Mouse (Mus musculus) cerebellum, adult 2 months (tissue): ENCODE measurements at regions not wholly inside any gene's neighbourhood (a gene's known extent, or its start where the extent isn't known, plus 50 kb on each side); places are given as distances from the start of the nearest gene placed in this dataset.

Experiments
- DNase-seq, 2 experiments: peaks; one replicate each; pipeline ENCODE4 v3.0.0; 2021
- H3K27ac ChIP-seq: fragments of 200-500 bp; 2 replicates; pipeline ENCODE4 v1.5.1; 2012; ENCODE audit warnings: low read length, control low read depth, inconsistent platforms; ENCODE audit not compliant: insufficient read depth
- H3K27me3 ChIP-seq: fragments of 200-500 bp; 2 replicates; pipeline ENCODE4 v1.6.1; 2012; ENCODE audit warnings: inconsistent platforms, mild to moderate bottlenecking, low read length, moderate library complexity; ENCODE audit not compliant: control insufficient read depth, insufficient read depth
- H3K4me1 ChIP-seq: fragments of 200-500 bp; 2 replicates; pipeline ENCODE4 v1.6.1; 2011; ENCODE audit warnings: low read length; ENCODE audit not compliant: control insufficient read depth, insufficient read depth
- H3K4me3 ChIP-seq: fragments of 200-500 bp; replicated peaks from 2 replicates; pipeline ENCODE3; 2011; ENCODE audit warnings: mild to moderate bottlenecking, low read depth, low read length, control low read depth; ENCODE audit not compliant: insufficient read depth
- CTCF ChIP-seq: fragments of 200-500 bp; IDR thresholded peaks from 2 replicates; pipeline ENCODE4 v1.5.1; 2011; ENCODE audit warnings: low read depth, mild to moderate bottlenecking, control low read depth, low read length, moderate library complexity, borderline replicate concordance; ENCODE audit not compliant: insufficient read depth
- POLR2A ChIP-seq: fragments of 200-500 bp; IDR thresholded peaks from 2 replicates; pipeline ENCODE4 v1.6.1; 2011; ENCODE audit warnings: low read length, control low read depth, borderline replicate concordance; ENCODE audit not compliant: insufficient read depth
- WGBS: fragments of 180-500 bp; shearing (Covaris S2); methylation state at CpG from one replicate; pipeline ENCODE4 v1.1.7; 2018; 5-methylcytosine and 5-hydroxymethylcytosine counted together

DNA sequence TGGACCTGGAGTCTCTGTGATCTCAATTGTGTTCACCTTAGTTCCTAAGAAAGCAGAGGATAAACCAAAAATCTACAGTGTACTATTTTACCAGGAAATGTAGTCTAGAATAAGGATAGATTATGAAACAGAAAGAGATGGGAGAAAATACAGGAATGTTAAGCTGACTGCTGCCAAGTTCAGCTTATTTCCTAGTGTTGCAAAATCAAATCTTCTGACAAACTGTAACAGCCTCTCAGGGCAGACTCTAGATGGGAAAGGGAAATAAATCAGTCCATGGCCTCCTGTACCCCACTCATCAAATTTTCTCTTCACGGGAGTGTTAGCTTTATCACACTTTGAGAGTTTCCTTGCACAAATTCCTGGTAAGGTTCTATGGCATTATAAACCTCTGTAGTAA, 166.1 kb downstream of the Fzd1 start:
- Histone ChIP-seq H3K4me3 (no peak overlapping the region), H3K4me1 (no peaks in the 10 kb centered on the region), H3K27ac (no peak overlapping the region), H3K27me3 (no peaks in the 10 kb centered on the region)
- DNase-seq = no peak
- WGBS = 84% methylated on average over 1 of the region's 1 CpGs
- TF ChIP-seq CTCF = no peak
- TF ChIP-seq POLR2A = no peak

GRCm38 (mm10) chr5:4582702-4583475, 174.9 kb downstream of the Fzd1 start:
- TF ChIP-seq POLR2A (no peak), CTCF (no peak)
- no peak overlapping the region for H3K4me3 ChIP-seq
- DNase-seq = no peak
- H3K27ac ChIP-seq = no peak overlapping the region
- WGBS = 77% methylated on average over 1 of the region's 1 CpGs
- no peaks in the 10 kb centered on the region for H3K4me1 ChIP-seq
- no peaks in the 10 kb centered on the region for H3K27me3 ChIP-seq

- H3K4me1 ChIP-seq = no peaks in the 10 kb centered on the region
- no peak overlapping the region for H3K4me3 ChIP-seq
- no peaks in the 10 kb centered on the region for H3K27me3 ChIP-seq
- WGBS = 92% methylated on average over 8 of the region's 8 CpGs
- DNase-seq = no peak
- TF ChIP-seq POLR2A (no peak), CTCF (no peak)
- no peak overlapping the region for H3K27ac ChIP-seq
Measured at GRCm38 (mm10) chr5:4580185-4580839, 177.5 kb downstream of the Fzd1 start.

DNA sequence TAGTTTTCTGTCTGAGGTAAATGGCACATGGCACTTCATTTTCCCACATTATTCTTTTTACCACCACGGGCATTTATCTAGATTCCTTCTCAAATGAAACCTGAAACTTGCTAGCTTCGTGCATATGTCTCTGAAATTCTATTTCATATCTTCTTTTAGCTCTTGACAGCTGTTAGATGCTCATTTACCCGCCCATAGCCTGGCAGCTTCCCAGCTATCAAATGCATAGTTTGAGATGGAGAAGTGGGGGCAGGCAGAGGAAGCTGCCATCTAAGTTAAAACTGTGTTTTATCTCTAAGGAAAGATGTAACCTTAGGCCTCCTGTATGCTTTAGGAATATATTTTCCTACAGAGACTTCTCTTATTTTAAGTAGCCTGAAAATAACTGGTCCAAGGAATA, 179.0 kb downstream of the Fzd1 start:
- TF ChIP-seq POLR2A (no peak), CTCF (no peak)
- no peaks in the 10 kb centered on the region for H3K4me1 ChIP-seq
- no peaks in the 10 kb centered on the region for H3K27me3 ChIP-seq
- 49% methylated on average over 3 of the region's 3 CpGs for WGBS
- no peak overlapping the region for H3K4me3 ChIP-seq
- no peak overlapping the region for H3K27ac ChIP-seq
- DNase-seq = no peak

DNA sequence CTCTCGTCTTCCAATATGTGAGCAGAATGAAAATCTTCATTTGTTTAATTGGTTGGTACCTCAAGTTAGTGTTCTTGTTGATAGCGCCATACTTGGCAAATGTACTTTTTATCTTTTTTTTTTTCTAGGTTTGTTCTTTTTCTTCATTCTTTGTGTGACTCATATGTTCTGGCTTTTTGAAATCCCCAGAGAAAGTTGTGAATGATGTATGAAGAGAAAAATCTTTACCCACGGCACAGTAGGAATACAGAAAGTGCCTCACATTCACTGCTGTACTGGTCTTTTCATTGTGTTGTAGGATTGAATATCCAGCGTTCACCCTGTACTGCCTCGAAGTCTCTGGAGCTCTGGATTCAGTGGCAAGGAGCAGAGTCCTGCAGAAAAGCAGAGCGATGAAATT, 180.7 kb downstream of the Fzd1 start:
- H3K4me3 ChIP-seq = no peak overlapping the region
- no peak overlapping the region for H3K27ac ChIP-seq
- no peaks in the 10 kb centered on the region for H3K4me1 ChIP-seq
- TF ChIP-seq POLR2A = no peak
- no peak for TF ChIP-seq CTCF
- WGBS = 92% methylated on average over 6 of the region's 6 CpGs
- DNase-seq = no peak
- H3K27me3 ChIP-seq = no peaks in the 10 kb centered on the region

- no peak for TF ChIP-seq CTCF
- no peak for TF ChIP-seq POLR2A
- Histone ChIP-seq H3K4me3 (no peak overlapping the region), H3K27ac (no peak overlapping the region), H3K27me3 (no peaks in the 10 kb centered on the region), H3K4me1 (no peaks in the 10 kb centered on the region)
- 90% methylated on average over 6 of the region's 6 CpGs for WGBS
- DNase-seq = no peak
Measured at GRCm38 (mm10) chr5:4563862-4564261, 194.0 kb downstream of the Fzd1 start.

DNA sequence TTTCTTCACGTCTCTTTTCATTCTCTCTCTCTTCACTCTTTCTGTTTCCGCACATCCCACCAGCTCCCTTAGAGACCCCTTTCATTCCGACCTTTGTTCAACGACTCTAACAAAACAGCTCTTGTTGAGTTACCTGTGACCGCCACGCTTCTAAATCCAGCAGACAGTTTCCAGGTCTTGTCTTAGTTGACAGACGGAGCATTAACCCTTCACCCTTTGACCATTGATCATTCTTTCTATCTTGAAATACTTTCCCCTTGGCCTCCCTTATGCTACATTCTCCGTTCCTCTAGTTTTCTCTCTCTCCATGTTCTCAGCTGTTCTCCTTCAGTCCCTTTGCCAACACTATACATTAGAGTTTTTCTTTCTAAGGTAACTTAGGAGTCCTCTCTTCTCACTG, 196.2 kb downstream of the Fzd1 start:
- H3K27me3 ChIP-seq = no peaks in the 10 kb centered on the region
- no peak overlapping the region for H3K4me3 ChIP-seq
- H3K4me1 ChIP-seq = no peaks in the 10 kb centered on the region
- 92% methylated on average over 8 of the region's 8 CpGs for WGBS
- H3K27ac ChIP-seq = no peak overlapping the region
- DNase-seq = no peak
- TF ChIP-seq CTCF (no peak), POLR2A (no peak)

GRCm38 (mm10) chr5:4561139-4561470, 196.7 kb downstream of the Fzd1 start:
- 82% methylated on average over 4 of the region's 4 CpGs for WGBS
- no peak for DNase-seq
- Histone ChIP-seq H3K4me1 (no peaks in the 10 kb centered on the region), H3K4me3 (no peak overlapping the region), H3K27me3 (no peaks in the 10 kb centered on the region), H3K27ac (no peak overlapping the region)
- TF ChIP-seq POLR2A (no peak), CTCF (no peak)
